Mouse (Mus musculus): Measurements from ENCODE around the gene Sec24d.
"Not testable (repeated sequence)": the region's sequence is repeated elsewhere in the genome, so short reads cannot be mapped to it uniquely, and the experiment has no call there.

The Sec24d gene

GRCm38 (mm10) chr3:123341049-123341448, 73.8 kb downstream of the Sec24d start:
- DNase-seq: no peak

DNA sequence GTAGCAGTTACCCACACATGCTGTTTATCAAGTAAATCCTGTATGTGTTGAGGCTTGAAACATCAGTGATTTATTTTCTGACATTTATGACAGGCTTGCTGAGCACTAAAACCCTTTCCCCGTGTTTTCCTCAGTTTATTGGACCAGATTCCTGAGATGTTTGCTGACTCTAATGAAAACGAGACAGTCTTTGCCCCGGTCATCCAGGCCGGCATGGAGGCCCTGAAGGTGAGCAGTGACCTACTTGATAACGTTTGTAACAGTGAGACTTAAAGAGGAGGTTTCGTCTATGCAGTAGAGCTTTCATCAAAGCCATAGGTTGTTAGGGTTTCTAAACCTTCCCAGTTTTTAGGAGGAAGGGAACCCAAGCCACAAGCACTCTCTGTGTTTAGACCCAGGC, 76.4 kb downstream of the Sec24d start:
- no peak for DNase-seq

DNA sequence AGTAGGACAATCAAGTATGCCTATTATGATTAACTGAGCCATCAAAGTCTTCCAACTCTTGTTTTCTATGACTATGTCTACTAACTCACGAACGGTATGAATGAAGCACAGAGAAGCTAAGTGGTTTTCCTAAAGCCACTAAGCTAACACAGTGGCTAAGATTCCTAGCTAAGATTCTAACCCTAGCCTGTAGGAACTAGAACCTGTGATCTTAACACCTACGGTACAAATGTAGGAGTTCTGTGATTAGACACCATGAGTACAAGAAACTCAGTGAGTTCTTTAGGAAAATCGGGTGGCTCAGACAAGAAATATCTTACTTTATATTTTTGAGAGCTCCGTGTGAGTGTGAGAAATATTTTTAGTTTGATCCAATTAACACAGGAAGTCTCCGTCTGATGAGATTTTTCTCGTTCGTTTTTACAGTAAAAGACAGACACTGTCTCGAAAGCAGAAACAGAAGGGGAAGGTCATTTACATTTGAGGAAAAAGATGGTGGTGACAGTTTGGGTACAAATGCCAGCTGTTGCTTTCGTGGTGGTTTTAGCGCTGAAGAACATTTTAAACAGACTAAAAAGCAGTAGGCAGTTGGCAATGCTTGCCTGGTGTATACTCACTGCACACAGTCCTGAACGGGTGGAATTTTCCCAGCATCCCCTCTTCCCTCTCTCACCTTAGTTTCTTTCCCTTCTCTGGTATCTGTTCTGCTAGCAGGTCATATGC, 81.0 kb downstream of the Sec24d start:
- no peak for DNase-seq

GRCm38 (mm10) chr3:123350602-123351001, 83.3 kb downstream of the Sec24d start:
- DNase-seq: no peak

GRCm38 (mm10) chr3:123351519-123351918, 84.3 kb downstream of the Sec24d start:
- no peak for DNase-seq

- peak in 1 of 2 experiments; percentile 48 for DNase-seq
Observed at GRCm38 (mm10) chr3:123353183-123353582, 85.9 kb downstream of the Sec24d start.

GRCm38 (mm10) chr3:123353661-123354060, 86.4 kb downstream of the Sec24d start:
- DNase-seq: no peak

GRCm38 (mm10) chr3:123354388-123354787, 87.1 kb downstream of the Sec24d start:
- no peak for DNase-seq

GRCm38 (mm10) chr3:123356377-123356991, 89.2 kb downstream of the Sec24d start:
- DNase-seq: no peak

DNA sequence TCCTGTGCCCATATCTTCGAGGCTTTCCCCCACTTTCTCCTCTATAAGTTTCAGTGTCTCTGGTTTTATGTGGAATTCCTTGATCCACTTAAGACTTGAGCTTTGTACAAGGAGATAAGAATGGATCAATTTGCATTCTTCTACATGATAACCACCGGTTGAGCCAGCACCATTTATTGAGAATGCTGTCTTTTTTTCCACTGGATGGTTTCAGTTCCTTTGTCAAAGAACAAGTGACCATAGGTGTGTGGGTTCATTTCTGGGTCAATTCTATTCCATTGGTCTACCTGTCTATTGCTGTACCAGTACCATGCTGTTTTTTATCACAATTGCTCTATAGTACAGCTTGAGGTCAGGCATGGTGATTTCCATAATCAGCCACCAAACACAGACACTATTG, 99.6 kb downstream of the Sec24d start:
- not testable (repeated sequence) for DNase-seq

- DNase-seq: no peak
Observed at GRCm38 (mm10) chr3:123369161-123369560, 101.9 kb downstream of the Sec24d start.

GRCm38 (mm10) chr3:123370927-123371326, 103.7 kb downstream of the Sec24d start:
- DNase-seq: no peak

- DNase-seq: no peak
Observed at GRCm38 (mm10) chr3:123371766-123372535, 104.7 kb downstream of the Sec24d start.

- DNase-seq: no peak
Observed at GRCm38 (mm10) chr3:123376562-123376961, 109.3 kb downstream of the Sec24d start.

DNA sequence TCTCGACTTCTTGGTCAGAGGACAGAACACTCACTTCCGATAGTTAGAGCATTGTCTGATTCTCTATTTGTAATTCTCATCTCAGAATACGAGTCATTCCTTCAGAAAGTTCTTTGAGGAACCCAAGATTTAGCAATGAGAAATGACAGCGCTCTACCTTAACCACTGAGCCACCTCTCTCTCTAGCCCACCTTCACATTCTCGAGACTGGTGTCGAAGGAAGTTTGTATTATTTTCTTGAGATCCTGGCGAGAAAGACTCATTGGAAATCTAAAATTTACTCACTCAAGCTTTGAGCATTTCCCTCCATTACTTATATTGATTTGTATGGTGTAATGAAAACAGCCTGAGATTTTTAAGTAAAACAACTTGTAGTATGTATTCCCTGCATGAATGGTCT, 117.2 kb downstream of the Sec24d start:
- no peak for DNase-seq

DNA sequence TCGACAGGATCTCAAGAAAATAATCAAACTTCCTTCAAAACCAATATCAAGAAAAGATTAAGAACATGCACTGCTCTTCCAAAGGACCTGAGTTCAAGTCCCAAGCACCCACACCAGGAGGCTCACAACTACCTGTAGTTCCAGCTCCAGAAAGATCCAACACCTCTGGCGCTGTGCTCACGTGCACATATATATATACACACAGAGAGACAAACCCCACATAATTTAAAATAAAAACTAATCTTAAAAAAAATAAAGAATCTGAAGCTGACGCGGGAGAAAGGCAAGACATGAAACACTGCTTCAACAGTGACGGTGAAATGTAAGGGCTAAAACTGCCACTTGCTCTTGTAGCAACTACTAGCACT, 117.8 kb downstream of the Sec24d start:
- DNase-seq: no peak

- DNase-seq: peak; percentile 90 to 91
Observed at GRCm38 (mm10) chr3:123385486-123386156, 118.4 kb downstream of the Sec24d start, which contains the start of gene Mettl14. Mettl14 (minus strand) TSS chr3:123386108.

- not testable (repeated sequence) for DNase-seq
Observed at GRCm38 (mm10) chr3:123386157-123386780, 119.0 kb downstream of the Sec24d start.

GRCm38 (mm10) chr3:123391180-123391579, 123.9 kb downstream of the Sec24d start:
- no peak for DNase-seq

- no peak for DNase-seq
Observed at GRCm38 (mm10) chr3:123395611-123396010, 128.4 kb downstream of the Sec24d start.

DNA sequence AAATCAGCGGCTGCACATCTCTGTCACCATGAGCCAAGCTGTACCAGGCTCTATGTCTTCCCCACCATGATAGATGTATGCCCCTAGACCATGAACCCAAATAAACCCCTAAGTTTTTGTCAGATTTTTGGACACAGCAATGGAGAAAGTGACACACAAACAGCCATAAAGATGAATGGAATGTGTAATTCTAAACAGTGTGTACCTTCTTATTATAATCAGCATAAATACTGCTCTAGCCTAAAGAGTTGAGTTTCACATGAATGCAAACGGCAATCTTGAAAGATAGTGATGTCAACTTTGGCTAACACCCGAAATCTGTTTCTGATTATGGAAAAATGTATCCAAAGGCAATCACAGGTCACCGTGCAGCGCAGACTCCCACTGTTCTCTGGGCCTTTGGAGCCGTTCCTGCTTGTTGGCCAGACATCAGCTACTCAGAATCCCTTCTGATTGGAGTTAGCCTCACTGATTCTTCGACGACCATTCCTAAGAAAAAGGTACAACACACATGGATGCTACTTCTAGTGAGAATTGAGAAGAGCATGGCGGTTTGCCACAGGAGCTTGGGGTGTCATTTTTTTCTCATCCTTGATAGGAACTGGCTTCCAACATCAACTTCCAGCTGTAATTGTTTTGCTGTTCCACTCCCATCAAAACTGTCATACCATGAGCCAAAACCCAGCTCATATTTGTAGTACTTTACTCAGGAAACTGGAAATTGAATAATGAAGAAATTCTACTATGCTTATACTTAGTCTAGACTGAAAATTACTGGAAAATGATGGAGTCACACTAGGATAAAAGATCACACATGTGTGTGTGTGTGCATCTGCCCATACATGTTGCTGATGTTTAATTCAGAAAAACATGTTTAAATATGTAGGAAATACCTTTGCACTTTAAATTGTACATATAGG, 130.6 kb downstream of the Sec24d start:
- DNase-seq: no peak

DNA sequence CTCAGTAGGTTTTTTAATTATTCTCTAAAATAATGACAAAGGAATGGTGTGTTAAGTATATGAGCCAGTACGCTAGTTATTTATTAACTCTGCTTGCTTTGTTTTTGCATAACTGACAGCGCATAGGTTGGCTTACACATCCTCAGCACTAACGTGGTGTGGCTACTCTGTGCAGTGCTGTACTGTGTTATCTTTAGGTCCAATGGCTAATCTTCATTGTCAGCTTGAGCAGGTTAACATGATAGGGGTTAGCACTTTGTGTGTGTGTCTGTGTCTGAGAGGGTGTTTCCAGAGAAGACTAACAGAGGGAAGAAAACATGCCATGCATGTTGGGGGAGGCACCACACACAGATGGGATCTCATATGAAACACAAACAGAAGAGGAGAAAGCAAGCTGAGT, 137.7 kb downstream of the Sec24d start:
- DNase-seq: no peak
